Mouse (Mus musculus) thymus, adult 2 months (tissue): ENCODE measurements around the gene Hspa12a. TPM values are rescaled to one million over a fixed set of nuclear protein-coding genes. Genes with fewer than 3 reads are reported as not detected.

ENCODE experiments used
- DNase-seq: peaks from one replicate; pipeline ENCODE4 v3.0.0; 2021
- H3K27ac ChIP-seq: fragments of 200-500 bp; 2 replicates; pipeline ENCODE4 v1.5.1; 2012; ENCODE audit warnings: low read length, control low read depth; ENCODE audit not compliant: control insufficient read depth, insufficient read depth
- H3K27me3 ChIP-seq: fragments of 200-500 bp; 2 replicates; pipeline ENCODE4 v1.6.1; 2012; ENCODE audit warnings: mild to moderate bottlenecking, low read length, moderate library complexity, mixed read lengths; ENCODE audit not compliant: control insufficient read depth, insufficient read depth
- H3K36me3 ChIP-seq: fragments of 200-500 bp; 2 replicates; pipeline ENCODE4 v1.6.1; 2012; ENCODE audit warnings: mild to moderate bottlenecking, low read length, moderate library complexity; ENCODE audit not compliant: control insufficient read depth, insufficient read depth
- H3K4me1 ChIP-seq: fragments of 200-500 bp; replicated peaks from 2 replicates; pipeline ENCODE4 v1.6.1; 2012; ENCODE audit warnings: low read length; ENCODE audit not compliant: control insufficient read depth, insufficient read depth
- H3K4me3 ChIP-seq: fragments of 200-500 bp; 2 replicates; pipeline ENCODE4 v1.5.1; 2012; ENCODE audit warnings: mild to moderate bottlenecking, low read length, control low read depth, moderate library complexity; ENCODE audit not compliant: control insufficient read depth, insufficient read depth
- CTCF ChIP-seq: fragments of 200-500 bp; IDR thresholded peaks from 2 replicates; pipeline ENCODE4 v1.5.1; 2012; ENCODE audit warnings: mild to moderate bottlenecking, control low read depth, low read length, moderate library complexity, borderline replicate concordance; ENCODE audit not compliant: control insufficient read depth, poor library complexity, insufficient read depth; ENCODE audit errors: extremely low read depth
- POLR2A ChIP-seq: fragments of 200-500 bp; IDR thresholded peaks from 2 replicates; pipeline ENCODE4 v1.6.1; 2012; ENCODE audit warnings: mild to moderate bottlenecking, low read length, control low read depth, moderate library complexity; ENCODE audit not compliant: control insufficient read depth, poor library complexity, insufficient read depth; ENCODE audit errors: extremely low read depth
- WGBS: fragments of 180-500 bp; shearing (Covaris S2); methylation state at CpG from one replicate; pipeline ENCODE4 v1.1.7; 2018; 5-methylcytosine and 5-hydroxymethylcytosine counted together
- polyA plus RNA-seq: library from polyadenylated mRNA; depleted of rRNA; stranded (reverse); fragments of >200 nt; gene quantifications from 2 replicates; pipeline ENCODE4 v1.2.3, GENCODE M21; 2012

The Hspa12a gene
- polyA plus RNA-seq, 1 experiment: 3.3 TPM

- no peak overlapping the region for H3K27ac ChIP-seq
- no peak for DNase-seq
- H3K36me3 ChIP-seq: no peaks in the 10 kb centered on the region
- 92% methylated on average over 7 of the region's 7 CpGs for WGBS
- no peaks in the 10 kb centered on the region for H3K4me1 ChIP-seq
- H3K27me3 ChIP-seq: no peaks in the 10 kb centered on the region
- TF ChIP-seq CTCF (no peak), POLR2A (no peak)
- no peak overlapping the region for H3K4me3 ChIP-seq
Observed at GRCm38 (mm10) chr19:58830182-58830581, 113.3 kb downstream of the Hspa12a start.

DNA sequence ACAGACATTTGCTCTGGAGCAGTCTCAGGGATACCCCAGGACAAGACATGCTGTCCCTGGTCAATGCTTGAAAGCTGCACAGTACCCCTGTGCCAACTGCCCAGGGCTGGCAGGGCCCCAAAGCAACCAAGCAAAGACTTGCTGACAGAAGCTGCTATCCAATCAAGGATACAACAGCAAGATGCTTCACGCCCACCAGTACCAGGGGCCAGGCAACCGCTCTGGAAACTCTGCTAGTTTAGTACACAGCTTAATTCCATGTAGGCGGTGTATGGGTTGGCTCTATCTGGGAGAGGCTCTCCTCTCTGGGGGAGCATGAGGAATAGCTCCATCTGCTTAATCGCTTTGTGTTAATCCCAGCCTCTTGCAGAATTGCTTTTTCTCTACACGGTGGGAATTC lies 113.9 kb downstream of the Hspa12a start:
- no peak overlapping the region for H3K4me3 ChIP-seq
- no peak for TF ChIP-seq POLR2A
- no peak for TF ChIP-seq CTCF
- 96% methylated on average over 5 of the region's 5 CpGs for WGBS
- H3K36me3 ChIP-seq: no peaks in the 10 kb centered on the region
- no peak for DNase-seq
- H3K27ac ChIP-seq: no peak overlapping the region
- no peaks in the 10 kb centered on the region for H3K4me1 ChIP-seq
- H3K27me3 ChIP-seq: no peaks in the 10 kb centered on the region

- Histone ChIP-seq H3K4me1 (no peaks in the 10 kb centered on the region), H3K36me3 (no peaks in the 10 kb centered on the region), H3K27me3 (no peaks in the 10 kb centered on the region), H3K4me3 (no peak overlapping the region), H3K27ac (no peak overlapping the region)
- DNase-seq: no peak
- WGBS: 72% methylated on average over 7 of the region's 7 CpGs
- TF ChIP-seq CTCF (no peak), POLR2A (no peak)
Observed at GRCm38 (mm10) chr19:58827656-58828055, 115.8 kb downstream of the Hspa12a start.

DNA sequence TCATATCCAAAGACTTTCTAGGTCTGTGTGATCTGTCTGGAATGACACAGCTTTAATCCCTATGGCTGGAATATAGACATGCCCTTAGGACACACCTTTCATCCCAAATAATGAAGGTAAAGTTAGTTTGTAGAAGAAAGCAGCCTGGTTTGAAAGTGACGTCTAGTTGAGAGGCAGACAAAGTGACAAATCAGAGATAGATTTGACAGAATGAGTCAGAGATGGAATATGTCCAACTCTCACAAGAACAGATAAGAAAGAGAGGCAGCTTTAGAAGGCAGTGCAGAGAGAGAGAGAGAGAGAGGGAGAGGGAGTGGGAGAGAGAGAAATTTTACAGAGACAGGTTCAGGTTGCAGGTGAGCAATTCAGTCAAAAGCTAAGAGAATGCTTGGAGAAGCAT lies 119.1 kb downstream of the Hspa12a start:
- Histone ChIP-seq H3K4me1 (peaks cover 4% of the 10 kb centered on the region), H3K27me3 (no peaks in the 10 kb centered on the region), H3K4me3 (no peak overlapping the region), H3K36me3 (no peaks in the 10 kb centered on the region), H3K27ac (no peak overlapping the region)
- no peak for DNase-seq
- WGBS: 98% methylated on average over 1 of the region's 1 CpGs
- no peak for TF ChIP-seq POLR2A
- no peak for TF ChIP-seq CTCF

DNA sequence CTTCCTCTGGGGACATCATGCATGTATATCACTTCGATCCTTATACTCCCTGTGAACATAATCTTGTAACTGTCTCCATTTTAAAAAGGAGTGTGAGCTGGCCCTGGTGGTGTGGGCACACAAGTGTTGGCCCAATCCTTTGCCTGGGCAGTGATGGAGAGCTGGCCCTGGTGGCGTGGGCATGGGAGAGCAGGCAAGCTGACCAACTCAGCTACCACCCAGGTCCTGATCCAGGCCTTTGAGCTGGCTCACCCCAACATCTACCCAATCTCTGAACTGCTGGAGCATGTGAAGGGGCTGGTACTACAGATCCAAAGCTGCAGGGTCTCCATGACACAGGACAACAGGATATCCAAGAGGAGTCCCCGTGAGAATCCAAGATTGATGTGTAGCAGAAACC lies 120.2 kb downstream of the Hspa12a start:
- Histone ChIP-seq H3K27ac (no peak overlapping the region), H3K36me3 (no peaks in the 10 kb centered on the region), H3K4me1 (peaks cover 13% of the 10 kb centered on the region), H3K27me3 (no peaks in the 10 kb centered on the region), H3K4me3 (no peak overlapping the region)
- no peak for DNase-seq
- TF ChIP-seq CTCF (no peak), POLR2A (no peak)
- 92% methylated on average over 3 of the region's 3 CpGs for WGBS

DNA sequence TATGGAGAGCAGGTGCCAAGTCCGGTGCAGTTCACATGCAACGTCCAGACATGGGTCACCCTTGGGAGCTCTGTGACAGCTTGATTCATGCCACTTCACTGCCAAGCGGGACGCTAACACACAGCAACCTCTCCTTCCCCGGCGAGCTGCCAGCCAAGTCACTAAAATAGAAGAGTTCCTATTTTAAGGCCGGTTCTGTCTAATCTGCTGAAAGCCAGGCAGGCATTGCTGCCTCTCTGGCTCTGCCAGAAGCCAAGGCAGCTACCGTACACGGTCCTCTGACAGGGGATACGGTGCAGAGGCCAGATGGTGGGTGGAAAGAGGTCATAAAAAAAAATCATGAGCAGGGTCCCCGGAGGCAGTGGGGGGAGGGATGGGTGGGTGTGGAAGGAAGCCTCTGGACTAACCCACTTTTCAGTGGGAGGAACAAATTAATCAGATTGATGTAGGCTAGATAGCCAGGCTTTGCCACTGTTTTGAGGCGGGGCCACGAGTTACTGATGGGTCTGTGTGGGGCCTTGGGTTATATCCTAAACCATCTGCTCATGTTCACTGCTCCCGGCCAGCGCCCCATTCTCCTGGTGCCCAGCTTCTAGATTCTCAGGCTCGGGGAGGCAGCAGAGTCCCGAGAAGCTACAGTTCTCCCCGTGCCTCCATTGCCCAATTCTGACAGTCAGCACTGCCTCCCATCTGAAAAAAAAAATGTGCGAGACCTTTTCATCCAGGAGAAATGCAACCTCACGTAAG lies 120.8 kb downstream of the Hspa12a start:
- no peaks in the 10 kb centered on the region for H3K36me3 ChIP-seq
- TF ChIP-seq POLR2A: no peak
- no peak for TF ChIP-seq CTCF
- peaks cover 13% of the 10 kb centered on the region for H3K4me1 ChIP-seq
- H3K4me3 ChIP-seq: no peak overlapping the region
- DNase-seq: no peak
- 49% methylated on average over 20 of the region's 20 CpGs for WGBS
- H3K27me3 ChIP-seq: no peaks in the 10 kb centered on the region
- H3K27ac ChIP-seq: no peak overlapping the region

DNA sequence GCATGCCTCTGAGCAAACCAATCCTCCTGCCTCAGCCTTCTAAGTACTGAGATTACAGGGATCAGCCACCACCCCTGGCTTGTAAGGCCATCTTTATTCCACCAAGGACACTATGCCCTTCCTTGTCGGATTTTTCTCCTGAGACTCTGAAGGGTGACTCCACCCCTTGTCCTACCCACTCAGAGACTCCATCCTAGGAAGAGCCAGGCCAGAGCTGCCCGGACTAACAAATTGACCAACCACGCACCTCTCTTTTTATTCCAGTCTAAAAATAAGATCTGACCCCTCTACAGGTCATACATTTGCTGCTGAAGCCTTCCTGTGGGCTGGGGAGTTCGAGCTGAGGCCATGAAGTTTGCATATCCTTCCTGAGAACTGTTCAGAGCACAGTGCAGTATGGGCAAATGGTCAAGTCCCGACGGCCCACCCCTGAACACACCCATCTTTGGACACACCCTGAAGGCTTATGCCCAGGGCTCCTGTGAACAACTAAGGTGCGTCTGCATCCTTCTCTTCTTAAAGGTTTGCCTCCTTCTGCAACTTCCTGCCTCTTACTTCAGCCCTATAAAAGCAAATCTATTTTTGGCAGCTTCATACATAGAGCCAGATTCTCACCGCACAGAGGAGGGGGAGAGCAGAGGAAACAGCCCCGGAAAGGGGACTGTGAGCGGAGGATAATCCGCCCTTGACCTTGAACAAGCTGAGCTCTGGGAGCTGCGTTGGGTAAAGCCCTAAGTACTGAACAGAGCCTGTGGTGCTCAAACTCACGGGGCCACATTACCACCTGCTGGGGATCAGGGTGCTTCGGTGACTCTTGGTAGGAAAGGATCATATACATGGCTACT lies 124.7 kb downstream of the Hspa12a start:
- Histone ChIP-seq H3K4me3 (no peak overlapping the region), H3K27ac (no peak overlapping the region), H3K4me1 (peaks cover 13% of the 10 kb centered on the region), H3K27me3 (no peaks in the 10 kb centered on the region), H3K36me3 (no peaks in the 10 kb centered on the region)
- WGBS: 20% methylated on average over 14 of the region's 14 CpGs
- TF ChIP-seq POLR2A: no peak
- TF ChIP-seq CTCF: no peak
- DNase-seq: peak; percentile 8
